Mouse (Mus musculus) hindbrain, postnatal 0 days (tissue): ENCODE results near the gene Tstd3. TPM values are rescaled to one million over a fixed set of nuclear protein-coding genes. Genes with fewer than 3 reads are reported as not detected.

Experiments used
- ATAC-seq: fragments of 200-750 bp; cut with Nextera tagmentation; 2 replicates; pipeline ENCODE4 v1.8.0; 2017; ENCODE audit warnings: mild to moderate bottlenecking, moderate TSS enrichment, moderate library complexity
- DNase-seq: peaks from one replicate; pipeline ENCODE4 v3.0.0-alpha.2; 2015; ENCODE audit warnings: low spot score
- H3K27ac ChIP-seq: fragments of 300-500 bp; sonication (generic); 2 replicates; pipeline ENCODE4 v1.5.1; 2014; ENCODE audit warnings: mild to moderate bottlenecking
- H3K27me3 ChIP-seq: fragments of 300-500 bp; sonication (generic); 2 replicates; pipeline ENCODE4 v1.6.1; 2014; ENCODE audit warnings: low read length, mixed read lengths; ENCODE audit not compliant: insufficient read depth
- H3K36me3 ChIP-seq: fragments of 300-500 bp; sonication (generic); 2 replicates; pipeline ENCODE4 v1.6.1; 2014; ENCODE audit warnings: low read length, mixed read lengths; ENCODE audit not compliant: insufficient read depth
- H3K4me1 ChIP-seq: fragments of 300-500 bp; sonication (generic); 2 replicates; pipeline ENCODE4 v1.6.1; 2014; ENCODE audit warnings: antibody characterized with exemption, low read length, mixed read lengths; ENCODE audit not compliant: insufficient read depth
- H3K4me2 ChIP-seq: fragments of 300-500 bp; sonication (generic); 2 replicates; pipeline ENCODE4 v1.6.1; 2014; ENCODE audit warnings: low read depth, mild to moderate bottlenecking, low read length, moderate library complexity, mixed read lengths
- H3K4me3 ChIP-seq: fragments of 300-500 bp; sonication (generic); 2 replicates; pipeline ENCODE4 v1.5.1; 2014; ENCODE audit warnings: low read length
- H3K9ac ChIP-seq: fragments of 300-500 bp; sonication (generic); replicated peaks from 2 replicates; pipeline ENCODE4 v1.6.1; 2014; ENCODE audit warnings: mild to moderate bottlenecking, low read length, moderate library complexity, mixed read lengths
- H3K9me3 ChIP-seq: fragments of 300-500 bp; sonication (generic); 2 replicates; pipeline ENCODE4 v1.6.1; 2016; ENCODE audit warnings: low read length, mixed read lengths
- CTCF ChIP-seq: IDR thresholded peaks from 2 replicates; pipeline ENCODE4 v1.5.1; 2016; ENCODE audit warnings: antibody characterized with exemption, control low read depth, low read depth
- WGBS: fragments of 180-500 bp; shearing (Covaris S2); extraction: QIAGEN DNeasy Blood & Tissue Kit; methylation state at CpG from one replicate; pipeline ENCODE4 v1.1.7; 2014; 5-methylcytosine and 5-hydroxymethylcytosine counted together
- polyA plus RNA-seq: library from polyadenylated mRNA; unstranded; fragments of >200 nt; fragmentation: Nextera tagmentation; extraction: Ambion mirVana; gene quantifications from 2 replicates; pipeline ENCODE4 v1.2.1, GENCODE M21; 2015
- total RNA-seq: library from RNA; depleted of rRNA; stranded (reverse); fragments of >200 nt; gene quantifications from 2 replicates; pipeline ENCODE4 v1.2.3, GENCODE M21; 2014

Tstd3 gene
- total and polyA plus RNA-seq, 2 experiments from 2014 or later, result 11.4 to 24.8 TPM

DNA sequence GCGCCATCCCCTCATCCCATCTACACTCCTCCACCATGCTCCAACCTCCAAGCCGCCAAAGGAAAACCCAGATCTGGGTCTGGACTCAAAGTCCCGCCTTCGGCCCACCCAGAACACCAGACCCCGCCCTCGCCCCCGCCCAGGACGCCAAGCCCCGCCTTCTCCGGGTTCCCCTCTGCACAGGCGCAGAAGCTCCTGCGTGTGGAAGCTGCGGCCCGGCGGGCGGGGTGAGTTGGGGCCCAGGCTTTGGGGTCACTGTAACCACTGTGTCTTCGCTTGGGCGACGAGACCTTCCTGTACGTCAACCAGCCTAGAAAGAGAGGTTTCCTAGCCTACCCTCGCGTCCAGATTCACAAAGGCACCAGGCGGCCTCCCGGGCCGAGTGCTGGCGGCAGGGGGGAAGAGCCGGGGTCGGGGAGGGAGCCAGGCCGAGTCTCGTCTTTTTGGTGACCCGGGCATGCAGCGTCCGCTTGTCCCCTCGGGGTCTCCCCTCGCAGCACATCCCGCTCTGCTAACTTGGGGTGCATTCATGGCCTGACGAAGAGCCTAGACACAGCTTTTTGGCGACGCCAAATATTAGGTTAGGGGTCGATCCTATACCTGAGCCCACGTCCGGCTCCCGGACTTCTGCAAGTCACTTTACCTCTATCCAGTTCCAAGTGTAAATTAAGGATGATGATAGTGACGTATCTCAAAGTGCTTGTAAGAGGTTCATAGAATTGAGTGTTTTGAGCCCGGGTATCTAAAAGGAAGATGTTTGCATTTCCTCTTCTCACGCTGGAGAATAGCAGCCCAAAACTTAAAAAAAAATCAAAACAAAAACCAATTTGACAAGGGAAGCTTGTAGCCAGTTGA is 9.3 kb upstream of the Tstd3 start:
- Histone ChIP-seq H3K4me2 (peak overlapping the region; percentile 70), H3K27me3 (no peaks in the 10 kb centered on the region), H3K4me3 (peak overlapping the region; percentile 88), H3K9ac (peak overlapping the region; percentile 86), H3K36me3 (no peaks in the 10 kb centered on the region), H3K9me3 (no peaks in the 10 kb centered on the region), H3K27ac (peak overlapping the region; percentile 75; the same call in 1 of the 2 replicates), H3K4me1 (no peaks in the 10 kb centered on the region)
- WGBS, result under 1% methylated on average over 46 of the region's 46 CpGs
- peak; percentile 99 for ATAC-seq
- DNase-seq, result peak; percentile 96
- no peak for TF ChIP-seq CTCF

- H3K27me3 ChIP-seq, result no peaks in the 10 kb centered on the region
- no peak for DNase-seq
- no peak overlapping the region for H3K9ac ChIP-seq
- no peak overlapping the region for H3K27ac ChIP-seq
- no peak overlapping the region for H3K4me3 ChIP-seq
- no peak overlapping the region for H3K4me2 ChIP-seq
- no peak for TF ChIP-seq CTCF
- H3K4me1 ChIP-seq, result no peaks in the 10 kb centered on the region
- no peaks in the 10 kb centered on the region for H3K36me3 ChIP-seq
- H3K9me3 ChIP-seq, result no peaks in the 10 kb centered on the region
- no peak for ATAC-seq
- WGBS, result 96% methylated on average over 1 of the region's 1 CpGs
Measured at GRCm38 (mm10) chr4:21772306-21772705, 5.3 kb upstream of the Tstd3 start.

DNA sequence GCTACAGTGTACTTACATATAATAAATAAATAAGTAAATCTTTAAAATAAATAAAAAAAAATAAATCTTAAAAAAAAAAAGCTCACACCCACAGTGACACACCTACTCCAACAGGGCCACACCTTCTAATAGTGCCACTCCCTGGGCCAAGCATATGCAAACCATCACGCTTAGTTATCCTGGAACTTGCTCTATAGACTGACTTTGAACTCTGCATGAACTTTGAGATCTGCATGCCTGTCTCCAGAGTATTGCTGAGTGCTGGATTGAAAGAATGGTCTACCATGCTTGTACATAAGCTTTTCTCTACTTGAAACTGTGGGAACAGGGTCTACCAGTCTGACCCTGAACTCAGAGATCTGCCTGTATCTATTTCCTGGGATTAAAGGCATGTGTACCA is 4.1 kb upstream of the Tstd3 start:
- ATAC-seq, result no peak
- no peak overlapping the region for H3K27ac ChIP-seq
- H3K27me3 ChIP-seq, result no peaks in the 10 kb centered on the region
- no peak for TF ChIP-seq CTCF
- no peaks in the 10 kb centered on the region for H3K4me1 ChIP-seq
- DNase-seq, result no peak
- 90% methylated on average over 1 of the region's 1 CpGs for WGBS
- H3K36me3 ChIP-seq, result no peaks in the 10 kb centered on the region
- no peak overlapping the region for H3K4me3 ChIP-seq
- no peak overlapping the region for H3K4me2 ChIP-seq
- no peaks in the 10 kb centered on the region for H3K9me3 ChIP-seq
- no peak overlapping the region for H3K9ac ChIP-seq

DNA sequence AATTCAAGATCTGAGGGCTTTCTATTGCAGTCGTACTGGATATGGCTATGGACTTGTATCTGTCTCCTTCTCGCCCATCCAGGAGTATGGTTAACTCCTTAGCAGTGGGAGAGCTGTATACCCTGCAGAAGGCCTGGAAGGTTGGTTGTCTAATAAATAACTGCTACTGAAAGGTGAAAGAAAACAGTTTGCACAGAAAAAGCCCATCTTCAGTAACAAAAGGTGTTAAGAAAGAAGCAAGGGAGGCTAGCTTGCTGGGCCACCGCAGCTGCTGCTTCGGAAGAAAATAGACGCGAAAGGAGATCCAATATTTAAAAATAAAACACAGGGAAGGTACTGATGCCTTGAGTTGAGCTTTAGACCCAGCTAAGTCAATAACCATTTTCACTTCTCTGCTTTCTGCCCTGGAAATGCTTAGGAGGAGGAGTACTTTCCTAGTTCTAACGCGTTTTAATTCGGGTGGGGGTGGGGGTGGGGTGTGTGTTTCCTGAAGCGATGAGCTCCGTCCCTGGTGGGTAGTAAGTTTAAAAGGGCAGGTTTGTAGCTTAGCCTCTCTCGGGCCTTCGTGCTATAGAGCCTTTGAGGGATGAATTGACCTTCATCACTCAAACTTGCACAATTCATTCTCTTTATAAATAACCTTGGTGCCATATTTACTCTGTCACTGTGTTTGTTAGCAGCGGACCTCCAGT is 695 bp downstream of the Tstd3 start:
- DNase-seq (peak; percentile 11), ATAC-seq (peak; percentile 1; the same call in 1 of the 2 replicates)
- no peaks in the 10 kb centered on the region for H3K9me3 ChIP-seq
- 10% methylated on average over 14 of the region's 14 CpGs for WGBS
- H3K27me3 ChIP-seq, result no peaks in the 10 kb centered on the region
- peak overlapping the region; percentile 68 for H3K9ac ChIP-seq
- H3K4me1 ChIP-seq, result no peaks in the 10 kb centered on the region
- peak overlapping the region; percentile 63 for H3K4me2 ChIP-seq
- no peaks in the 10 kb centered on the region for H3K36me3 ChIP-seq
- peak overlapping the region; percentile 69 for H3K4me3 ChIP-seq
- peak overlapping the region; percentile 83 for H3K27ac ChIP-seq
- no peak for TF ChIP-seq CTCF

DNA sequence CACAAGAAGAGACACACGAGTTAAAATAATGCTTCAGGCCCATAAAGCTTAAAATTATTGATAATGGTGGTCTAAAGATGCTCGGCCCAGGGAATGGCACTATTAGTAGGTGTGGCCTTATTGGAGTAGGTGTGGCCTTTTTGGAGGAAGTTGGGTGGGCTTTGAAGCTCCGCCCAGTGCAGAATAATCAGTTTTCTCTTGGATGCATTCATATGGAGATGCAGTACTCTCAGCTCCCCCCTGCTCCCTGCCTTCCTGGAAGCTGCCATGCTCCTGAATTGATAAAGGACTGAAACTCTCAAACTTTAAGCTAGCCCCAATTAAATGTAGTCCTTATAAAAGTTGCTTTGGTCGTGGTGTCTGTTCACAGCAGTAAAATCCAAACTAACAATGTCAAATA is 3.2 kb downstream of the Tstd3 start:
- Histone ChIP-seq H3K27ac (no peak overlapping the region), H3K27me3 (no peaks in the 10 kb centered on the region), H3K4me1 (no peaks in the 10 kb centered on the region), H3K4me3 (no peak overlapping the region), H3K9me3 (no peaks in the 10 kb centered on the region), H3K36me3 (no peaks in the 10 kb centered on the region), H3K4me2 (no peak overlapping the region), H3K9ac (no peak overlapping the region)
- 83% methylated on average over 4 of the region's 4 CpGs for WGBS
- no peak for ATAC-seq
- no peak for TF ChIP-seq CTCF
- DNase-seq, result no peak

- ATAC-seq (no peak), DNase-seq (peak; percentile 34)
- Histone ChIP-seq H3K9me3 (no peaks in the 10 kb centered on the region), H3K4me3 (no peak overlapping the region), H3K36me3 (no peaks in the 10 kb centered on the region), H3K4me1 (no peaks in the 10 kb centered on the region), H3K4me2 (no peak overlapping the region), H3K27ac (no peak overlapping the region), H3K9ac (no peak overlapping the region), H3K27me3 (no peaks in the 10 kb centered on the region)
- no peak for TF ChIP-seq CTCF
- WGBS, result 69% methylated on average over 9 of the region's 9 CpGs
Measured at GRCm38 (mm10) chr4:21761416-21762160, 5.4 kb downstream of the Tstd3 start.
